Mouse (Mus musculus) heart, embryonic 11.5 days (tissue): ENCODE measurements around the gene Smim6. TPM values are rescaled to one million over a fixed set of nuclear protein-coding genes. Genes with fewer than 3 reads are reported as not detected.

Experiments used
- ATAC-seq: fragments of 200-750 bp; cut with Nextera tagmentation; replicated peaks from 2 replicates; pipeline ENCODE4 v1.8.0; 2017; ENCODE audit warnings: moderate library complexity; ENCODE audit not compliant: insufficient number of reproducible peaks, low FRiP score, low TSS enrichment
- H3K27ac ChIP-seq: fragments of 300-500 bp; sonication (generic); 2 replicates; pipeline ENCODE4 v1.5.1; 2014; ENCODE audit warnings: mild to moderate bottlenecking, low read depth, low read length
- H3K27me3 ChIP-seq: fragments of 300-500 bp; sonication (generic); 2 replicates; pipeline ENCODE4 v1.6.1; 2014; ENCODE audit warnings: mild to moderate bottlenecking, low read length, mixed read lengths; ENCODE audit not compliant: control insufficient read depth, insufficient read depth
- H3K36me3 ChIP-seq: fragments of 300-500 bp; sonication (generic); 2 replicates; pipeline ENCODE4 v1.6.1; 2014; ENCODE audit warnings: mild to moderate bottlenecking, low read length, moderate library complexity, mixed read lengths; ENCODE audit not compliant: control insufficient read depth, insufficient read depth
- H3K4me1 ChIP-seq: fragments of 300-500 bp; sonication (generic); 2 replicates; pipeline ENCODE4 v1.6.1; 2014; ENCODE audit warnings: low read length; ENCODE audit not compliant: control insufficient read depth, insufficient read depth
- H3K4me2 ChIP-seq: fragments of 300-500 bp; sonication (generic); 2 replicates; pipeline ENCODE4 v1.6.1; 2014; ENCODE audit warnings: mild to moderate bottlenecking, moderate library complexity
- H3K4me3 ChIP-seq: fragments of 300-500 bp; sonication (generic); 2 replicates; pipeline ENCODE4 v1.5.1; 2014; ENCODE audit warnings: low read depth, low read length
- H3K9ac ChIP-seq: fragments of 300-500 bp; sonication (generic); 2 replicates; pipeline ENCODE4 v1.6.1; 2014; ENCODE audit warnings: mild to moderate bottlenecking, low read depth, low read length, moderate library complexity
- H3K9me3 ChIP-seq: fragments of 300-500 bp; sonication (generic); replicated peaks from 2 replicates; pipeline ENCODE4 v1.6.1; 2016; ENCODE audit warnings: low read length; ENCODE audit not compliant: control insufficient read depth
- WGBS: fragments of 180-500 bp; shearing (Covaris S2); extraction: QIAGEN DNeasy Blood & Tissue Kit; methylation state at CpG from one replicate; pipeline ENCODE4 v1.1.7; 2014; ENCODE audit not compliant: insufficient replicate concordance; 5-methylcytosine and 5-hydroxymethylcytosine counted together
- polyA plus RNA-seq: library from polyadenylated mRNA; unstranded; fragments of >200 nt; fragmentation: Nextera tagmentation; extraction: Ambion mirVana; gene quantifications from 2 replicates; pipeline ENCODE4 v1.2.1, GENCODE M21; 2014

Gene Smim6
- polyA plus RNA-seq: 0.46 and 1.2 TPM in 2 replicates

GRCm38 (mm10) chr11:115911632-115912376 lies at the start of gene Smim6:
Gene Smim6 (plus strand): TSS chr11:115912017.
- Histone ChIP-seq H3K4me1 (peaks cover 2% of the 10 kb centered on the region; the same call in 1 of the 2 replicates), H3K4me2 (no peak within 1 kb of the TSS), H3K27ac (no peak within 1 kb of the TSS), H3K9ac (no peak within 1 kb of the TSS), H3K4me3 (no peak within 1 kb of the TSS), H3K36me3 (peaks cover 8% of the 10 kb centered on the region), H3K9me3 (no peaks in the 10 kb centered on the region), H3K27me3 (no peaks in the 10 kb centered on the region)
- 69% methylated on average over 11 of the region's 11 CpGs for WGBS
- no peak for ATAC-seq

- WGBS: 86% methylated on average over 8 of the region's 8 CpGs
- ATAC-seq: no peak
Measured at GRCm38 (mm10) chr11:115863895-115864294, 47.9 kb upstream of the Smim6 start.

GRCm38 (mm10) chr11:115869393-115869792 lies 42.4 kb upstream of the Smim6 start:
- no peak for ATAC-seq
- Histone ChIP-seq H3K4me1 (peaks cover 15% of the 10 kb centered on the region), H3K9ac (no peak overlapping the region), H3K27me3 (peaks cover 4% of the 10 kb centered on the region; the same call in 1 of the 2 replicates), H3K4me3 (no peak overlapping the region), H3K27ac (no peak overlapping the region), H3K4me2 (no peak overlapping the region), H3K9me3 (no peaks in the 10 kb centered on the region), H3K36me3 (no peaks in the 10 kb centered on the region)
- 79% methylated on average over 8 of the region's 8 CpGs for WGBS

More at GRCm38 (mm10) chr11:115863895-115864294, 47.9 kb upstream of the Smim6 start:
- Histone ChIP-seq H3K4me3 (no peak overlapping the region), H3K27ac (no peak overlapping the region), H3K9me3 (no peaks in the 10 kb centered on the region), H3K9ac (no peak overlapping the region), H3K4me2 (no peak overlapping the region), H3K36me3 (no peaks in the 10 kb centered on the region), H3K4me1 (peaks cover 5% of the 10 kb centered on the region; the same call in 1 of the 2 replicates), H3K27me3 (peaks cover 33% of the 10 kb centered on the region)

GRCm38 (mm10) chr11:115872437-115872836 lies 39.4 kb upstream of the Smim6 start:
- H3K4me2 ChIP-seq: no peak overlapping the region; the same call in 1 of the 2 replicates
- H3K4me1 ChIP-seq: peaks cover 15% of the 10 kb centered on the region
- H3K4me3 ChIP-seq: no peak overlapping the region
- no peaks in the 10 kb centered on the region for H3K9me3 ChIP-seq
- H3K9ac ChIP-seq: no peak overlapping the region
- no peak overlapping the region for H3K27ac ChIP-seq
- WGBS: 80% methylated on average over 4 of the region's 4 CpGs
- ATAC-seq: no peak; the same call in 1 of the 2 replicates
- H3K27me3 ChIP-seq: no peaks in the 10 kb centered on the region; the same call in 1 of the 2 replicates
- no peaks in the 10 kb centered on the region for H3K36me3 ChIP-seq

GRCm38 (mm10) chr11:115875935-115876334 lies 35.9 kb upstream of the Smim6 start:
- H3K4me1 ChIP-seq: peaks cover 11% of the 10 kb centered on the region
- no peak overlapping the region for H3K4me3 ChIP-seq
- H3K27me3 ChIP-seq: no peaks in the 10 kb centered on the region; the same call in 1 of the 2 replicates
- H3K4me2 ChIP-seq: no peak overlapping the region
- H3K9me3 ChIP-seq: no peaks in the 10 kb centered on the region
- no peaks in the 10 kb centered on the region for H3K36me3 ChIP-seq
- 91% methylated on average over 3 of the region's 3 CpGs for WGBS
- ATAC-seq: no peak
- H3K9ac ChIP-seq: no peak overlapping the region
- H3K27ac ChIP-seq: no peak overlapping the region

GRCm38 (mm10) chr11:115876438-115876837 lies 35.4 kb upstream of the Smim6 start:
- Histone ChIP-seq H3K27me3 (no peaks in the 10 kb centered on the region; the same call in 1 of the 2 replicates), H3K9me3 (no peaks in the 10 kb centered on the region), H3K9ac (no peak overlapping the region), H3K27ac (no peak overlapping the region), H3K4me1 (peaks cover 11% of the 10 kb centered on the region), H3K36me3 (no peaks in the 10 kb centered on the region), H3K4me2 (no peak overlapping the region), H3K4me3 (no peak overlapping the region)
- WGBS: 79% methylated on average over 5 of the region's 5 CpGs
- no peak for ATAC-seq

GRCm38 (mm10) chr11:115877174-115877755 lies 34.6 kb upstream of the Smim6 start:
- WGBS: 67% methylated on average over 6 of the region's 6 CpGs
- no peak overlapping the region for H3K9ac ChIP-seq
- H3K27me3 ChIP-seq: no peaks in the 10 kb centered on the region; the same call in 1 of the 2 replicates
- ATAC-seq: no peak
- H3K4me2 ChIP-seq: no peak overlapping the region
- H3K27ac ChIP-seq: no peak overlapping the region
- H3K4me3 ChIP-seq: no peak overlapping the region
- H3K4me1 ChIP-seq: peaks cover 3% of the 10 kb centered on the region
- H3K9me3 ChIP-seq: no peaks in the 10 kb centered on the region
- no peaks in the 10 kb centered on the region for H3K36me3 ChIP-seq

GRCm38 (mm10) chr11:115878071-115878470 lies 33.7 kb upstream of the Smim6 start:
- no peaks in the 10 kb centered on the region for H3K36me3 ChIP-seq
- ATAC-seq: no peak
- no peak overlapping the region for H3K9ac ChIP-seq
- no peak overlapping the region for H3K27ac ChIP-seq
- H3K27me3 ChIP-seq: peaks cover 6% of the 10 kb centered on the region
- WGBS: 81% methylated on average over 8 of the region's 8 CpGs
- no peak overlapping the region for H3K4me2 ChIP-seq
- H3K4me3 ChIP-seq: no peak overlapping the region
- no peaks in the 10 kb centered on the region for H3K9me3 ChIP-seq
- H3K4me1 ChIP-seq: no peaks in the 10 kb centered on the region
